Mouse (Mus musculus) liver, embryonic 18 days (tissue): ENCODE measurements around the gene Rnf8. TPM values are rescaled to one million over a fixed set of nuclear protein-coding genes. Genes with fewer than 3 reads are reported as not detected.

Source experiments
- polyA plus RNA-seq: library from polyadenylated mRNA; depleted of rRNA; stranded (reverse); fragments of >200 nt; gene quantifications from 2 replicates; pipeline ENCODE4 v1.2.3, GENCODE M21; 2012; rRNA removed

The Rnf8 gene
- polyA plus RNA-seq: 14.1 and 14.9 TPM in 2 replicates

GRCm38 (mm10) chr17:29614115-29615023, at the start of gene Rnf8, which contains the start of gene Gm28043:
TSS of gene Rnf8 (plus strand) at chr17:29614790.
TSS of gene Gm28043 (plus strand) at chr17:29614876.

DNA sequence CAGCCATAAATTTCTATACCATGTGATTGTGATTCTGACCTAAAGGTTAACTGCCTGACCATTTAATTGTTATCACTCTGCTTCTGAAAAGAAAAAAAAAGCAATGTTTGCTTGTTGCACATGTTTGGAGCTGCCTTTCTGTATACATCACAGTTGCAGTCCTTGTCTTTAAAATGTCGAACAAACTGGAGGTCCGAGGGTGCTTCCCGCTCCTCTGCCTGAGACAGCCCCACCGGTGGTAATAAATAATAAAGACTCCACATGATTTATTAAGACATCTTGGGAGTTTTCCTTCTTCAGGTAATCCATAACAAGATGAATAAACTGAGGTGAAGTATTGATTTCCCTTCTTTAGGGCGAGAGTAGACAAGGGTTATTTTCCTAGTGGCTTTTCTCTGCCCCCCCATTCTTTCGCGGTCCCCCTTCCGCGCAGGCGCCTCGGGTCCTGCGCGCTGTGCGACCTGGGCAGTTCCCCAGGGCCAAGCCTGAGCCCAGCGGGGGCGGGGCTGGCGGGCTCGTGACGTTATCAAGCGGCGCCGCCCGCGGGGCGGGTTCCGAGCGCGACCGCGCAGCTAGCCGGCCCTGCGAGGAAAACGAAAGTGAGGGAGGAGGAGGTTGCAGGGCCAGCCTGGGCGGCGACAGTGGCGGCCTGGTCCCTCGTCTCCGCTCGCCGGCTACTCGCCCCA, 45.6 kb downstream of the Rnf8 start, which contains the start of gene Cmtr1:
TSS of gene Cmtr1 (plus strand) at position 520 of the 686 bp plus-strand sequence.

Other genes with a start within 250 kb of the Rnf8 start
- 49.7 and 60.0 TPM in 2 replicates for gene Pim1, start 124.0 kb upstream of the Rnf8 start, polyA plus RNA-seq
- not detected in 2 replicates for gene Gm17657, start 65.2 kb upstream of the Rnf8 start, polyA plus RNA-seq
- 3.3 and 3.7 TPM in 2 replicates for gene Tbc1d22b, start 65.0 kb upstream of the Rnf8 start, polyA plus RNA-seq
- gene Tmem217, start 62.4 kb upstream of the Rnf8 start, polyA plus RNA-seq: 0.04 TPM in 1 of 2 replicates, not detected in the other
- 1.6 and 1.9 TPM in 2 replicates for gene Gm28043, start 86 bp downstream of the Rnf8 start, polyA plus RNA-seq
- gene Cmtr1, start 45.8 kb downstream of the Rnf8 start, polyA plus RNA-seq: 24.5 and 28.2 TPM in 2 replicates
- gene Ccdc167, start 102.3 kb downstream of the Rnf8 start, polyA plus RNA-seq: 7.6 and 8.9 TPM in 2 replicates